Mouse (Mus musculus): ENCODE data around the gene 4930564D02Rik.

4930564D02Rik gene

DNA sequence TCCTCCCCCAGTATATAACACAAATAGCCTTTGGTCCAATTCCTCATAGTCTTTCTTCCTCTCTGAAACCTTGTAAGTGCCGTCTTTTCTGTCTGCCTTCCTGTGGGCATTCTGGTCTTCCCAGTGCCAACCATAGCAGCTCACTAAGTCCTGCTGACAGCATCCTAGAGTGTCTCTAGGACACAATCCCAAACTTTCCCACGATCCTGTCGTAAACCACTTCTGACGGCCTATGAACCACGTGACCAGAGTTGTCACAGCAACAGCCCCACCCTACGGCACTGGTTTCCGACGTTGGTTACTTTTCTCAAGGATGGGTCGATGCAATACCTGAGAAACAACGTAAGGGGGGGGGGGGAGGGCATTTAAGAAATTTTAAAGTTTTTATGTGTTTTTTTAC, at the start of gene 4930564D02Rik:
4930564D02Rik (plus strand) TSS at position 301 of the 400 bp plus-strand sequence.
- TF ChIP-seq GATA4 (IDR thresholded peaks at IDR 0.05; ENCODE audit: insufficient replicate concordance, low read length), result no peak

GRCm38 (mm10) chr3:105017314-105017713, 49.3 kb upstream of the 4930564D02Rik start:
- peak; percentile 73; the same call in 1 of the 2 replicates for TF ChIP-seq GATA4 (IDR thresholded peaks at IDR 0.05; ENCODE audit: insufficient replicate concordance, low read length)

- peak; percentile 90; the same call in 1 of the 2 replicates for TF ChIP-seq GATA4 (IDR thresholded peaks at IDR 0.05; ENCODE audit: insufficient replicate concordance, low read length)
Measured at GRCm38 (mm10) chr3:105018085-105018782, 48.4 kb upstream of the 4930564D02Rik start.

- no peak for TF ChIP-seq GATA4 (IDR thresholded peaks at IDR 0.05; ENCODE audit: insufficient replicate concordance, low read length)
Measured at GRCm38 (mm10) chr3:105018783-105019105, 47.9 kb upstream of the 4930564D02Rik start.

DNA sequence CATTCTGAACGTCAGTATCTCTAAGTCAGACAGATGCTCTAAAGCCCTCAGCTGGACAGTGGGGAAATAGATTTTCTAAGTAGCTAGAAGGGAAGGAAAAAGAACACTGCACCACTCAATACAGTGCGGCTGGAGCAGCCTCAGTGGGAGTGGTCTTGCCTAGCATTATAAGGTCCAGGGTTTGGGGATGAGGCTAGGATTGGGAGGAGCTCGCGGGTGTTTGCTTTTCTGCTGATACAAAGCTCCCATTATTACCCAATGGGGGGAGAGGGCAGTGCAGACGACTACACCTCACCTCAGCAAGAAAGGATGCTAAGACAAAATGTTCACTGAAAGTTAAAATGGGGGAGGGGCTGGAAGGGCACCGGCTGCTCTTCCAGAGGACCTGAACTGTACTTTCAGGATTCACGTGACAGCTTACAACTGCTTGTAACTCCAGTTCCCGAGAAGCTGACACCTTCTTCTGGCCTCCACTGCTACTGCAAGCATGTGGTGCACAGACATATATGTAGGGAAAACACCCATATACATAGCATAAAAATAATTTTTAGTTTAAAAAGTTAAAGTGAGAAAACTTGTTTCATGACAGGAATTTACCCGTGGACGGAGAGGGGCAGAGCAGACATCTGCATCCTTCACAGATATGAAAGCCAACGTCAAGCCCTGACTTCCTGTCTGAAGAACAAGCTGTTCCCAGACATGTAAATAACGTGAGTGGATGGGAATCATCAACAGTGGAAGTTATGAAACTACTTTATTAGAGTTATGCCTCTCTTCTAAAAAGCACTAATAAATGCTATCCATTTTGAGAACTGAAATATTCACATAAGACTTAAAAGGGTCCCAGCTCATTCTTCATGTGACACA, 46.6 kb upstream of the 4930564D02Rik start:
- TF ChIP-seq GATA4 (IDR thresholded peaks at IDR 0.05; ENCODE audit: insufficient replicate concordance, low read length), result peak; percentile 83

- no peak for TF ChIP-seq GATA4 (IDR thresholded peaks at IDR 0.05; ENCODE audit: insufficient replicate concordance, low read length)
Measured at GRCm38 (mm10) chr3:105023371-105024005, 43.2 kb upstream of the 4930564D02Rik start.

DNA sequence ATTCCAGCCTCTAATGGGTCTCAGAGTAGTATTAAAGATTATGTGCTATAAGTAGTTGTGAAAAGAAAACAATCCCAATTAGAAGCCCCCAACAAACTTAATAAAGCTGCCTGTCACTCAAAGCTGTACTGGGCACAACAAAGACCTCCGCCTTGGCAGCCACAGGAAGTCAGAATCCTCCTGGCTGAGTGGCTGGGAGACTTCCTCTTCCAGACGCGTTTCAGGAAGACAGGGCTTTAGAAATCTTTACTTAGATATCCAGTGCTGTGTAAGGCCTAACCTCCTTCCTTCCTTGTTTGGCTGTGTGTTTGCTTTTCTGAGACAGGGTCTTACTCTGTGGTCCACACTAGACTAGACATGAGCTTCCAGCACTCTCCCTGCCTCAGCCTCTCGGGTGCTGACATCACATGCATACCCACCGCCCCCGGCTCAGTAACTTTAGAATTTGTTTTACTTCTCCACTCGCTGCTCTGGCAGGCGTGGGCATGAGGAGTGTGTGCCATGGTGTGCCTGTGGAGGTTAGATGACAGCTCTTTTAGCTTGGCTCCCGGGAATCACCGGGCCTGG, 30.3 kb upstream of the 4930564D02Rik start:
- peak; percentile 70 for TF ChIP-seq GATA4 (IDR thresholded peaks at IDR 0.05; ENCODE audit: insufficient replicate concordance, low read length)

DNA sequence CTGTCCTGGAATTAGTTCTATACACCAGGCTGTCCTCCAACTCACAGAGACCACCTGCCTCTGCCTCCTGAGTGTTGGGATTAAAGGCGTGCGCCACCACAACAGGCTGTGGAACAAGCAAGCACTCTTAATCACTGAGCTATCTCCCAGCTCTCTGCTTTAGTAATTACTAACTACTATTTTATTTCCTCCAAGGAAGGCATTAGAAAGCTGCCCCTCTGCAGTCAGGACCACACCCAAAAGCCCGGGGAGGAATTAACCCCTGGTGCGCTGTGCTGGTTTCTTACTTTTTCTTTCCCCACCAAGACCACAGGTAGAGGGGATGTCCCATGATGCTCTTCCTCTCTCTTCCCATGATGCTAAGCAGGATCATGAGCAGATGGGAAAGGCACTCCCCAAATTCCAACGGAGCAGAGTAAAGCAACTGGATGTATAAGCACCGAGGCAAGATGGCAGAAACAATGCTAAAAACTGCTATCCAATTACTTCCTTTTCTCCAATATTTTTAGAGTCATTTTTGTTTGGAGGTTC, 29.3 kb upstream of the 4930564D02Rik start:
- no peak for TF ChIP-seq GATA4 (IDR thresholded peaks at IDR 0.05; ENCODE audit: insufficient replicate concordance, low read length)

DNA sequence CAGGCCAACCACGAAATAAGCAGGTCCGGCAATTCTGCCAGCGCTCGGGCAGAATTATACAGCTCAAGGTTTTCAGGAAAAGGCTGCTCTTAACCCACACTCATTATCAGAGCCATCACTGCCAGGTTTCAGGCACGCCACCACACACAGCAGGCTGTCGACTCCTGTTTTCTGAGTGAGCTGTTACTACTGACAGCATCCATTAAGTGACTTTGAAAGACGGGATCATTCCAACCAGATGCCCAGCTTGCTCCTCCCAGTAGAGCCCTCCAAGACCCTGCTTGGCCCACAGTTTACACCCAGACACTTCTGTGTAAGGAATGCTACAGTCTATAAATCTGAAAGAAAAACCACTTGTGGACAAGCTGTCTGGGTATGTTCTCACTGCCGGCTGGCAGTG, 26.6 kb upstream of the 4930564D02Rik start:
- no peak for TF ChIP-seq GATA4 (IDR thresholded peaks at IDR 0.05; ENCODE audit: insufficient replicate concordance, low read length)

GRCm38 (mm10) chr3:105040983-105041625, 25.5 kb upstream of the 4930564D02Rik start:
- TF ChIP-seq GATA4 (IDR thresholded peaks at IDR 0.05; ENCODE audit: insufficient replicate concordance, low read length), result no peak

DNA sequence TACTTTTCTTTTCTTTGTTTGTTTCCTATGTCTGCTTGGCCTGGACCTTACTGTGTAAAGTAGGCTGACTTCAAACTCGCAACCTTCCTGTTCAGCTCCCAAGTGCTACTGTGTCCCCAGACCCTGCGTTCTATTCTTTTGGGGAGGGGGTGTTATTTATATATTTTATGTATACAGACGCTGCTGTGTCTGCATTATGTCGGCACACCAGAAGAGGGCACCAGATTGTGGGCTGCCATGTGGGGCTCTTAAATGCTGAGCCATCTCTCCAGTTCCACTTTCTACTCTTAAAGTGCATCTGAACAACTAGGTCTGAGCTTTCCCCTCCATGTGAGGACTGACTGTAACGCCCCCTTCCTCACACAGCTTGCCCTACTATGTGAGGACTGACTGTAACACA, 22.9 kb upstream of the 4930564D02Rik start:
- TF ChIP-seq GATA4 (IDR thresholded peaks at IDR 0.05; ENCODE audit: insufficient replicate concordance, low read length), result no peak

DNA sequence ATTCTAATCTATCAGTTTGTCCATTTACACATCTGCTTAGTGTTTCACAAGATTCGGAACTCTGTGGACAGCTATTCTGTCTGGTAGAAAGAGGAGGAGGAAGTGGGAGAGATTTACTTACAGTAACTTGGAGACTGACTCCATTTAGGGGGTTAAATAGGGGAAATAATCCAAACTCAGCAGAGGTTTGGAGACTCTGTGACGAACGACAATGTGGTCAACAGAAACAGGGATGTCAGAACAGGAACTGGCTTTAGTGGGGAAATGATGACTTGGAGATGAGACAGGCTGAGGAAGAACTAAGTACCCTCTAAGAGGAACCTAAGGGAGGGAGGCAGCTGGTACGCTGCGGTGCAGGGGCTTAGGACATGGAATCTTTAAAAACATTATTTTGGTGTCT, 19.8 kb upstream of the 4930564D02Rik start:
- no peak for TF ChIP-seq GATA4 (IDR thresholded peaks at IDR 0.05; ENCODE audit: insufficient replicate concordance, low read length)

DNA sequence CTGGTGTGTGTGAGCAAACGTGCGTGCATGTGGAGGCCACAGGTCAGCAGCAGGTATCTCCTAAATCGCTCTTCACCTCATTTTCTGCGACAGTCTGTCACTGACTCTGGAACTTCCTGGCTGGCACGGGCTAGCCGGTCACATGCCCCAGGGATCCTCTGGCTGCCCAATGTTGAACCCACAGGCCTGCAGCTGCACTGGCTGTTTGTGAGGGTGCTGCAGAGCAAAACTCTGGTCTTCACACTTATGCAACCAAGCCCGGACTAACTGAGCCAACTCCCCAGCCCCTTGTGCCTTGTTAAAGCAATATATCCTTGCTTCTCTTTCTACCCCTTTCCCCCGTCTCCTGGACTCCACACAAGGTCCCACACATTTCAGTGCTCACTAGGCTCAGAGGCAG, 19.0 kb upstream of the 4930564D02Rik start:
- no peak; the same call in 1 of the 2 replicates for TF ChIP-seq GATA4 (IDR thresholded peaks at IDR 0.05; ENCODE audit: insufficient replicate concordance, low read length)

GRCm38 (mm10) chr3:105049848-105050247, 16.8 kb upstream of the 4930564D02Rik start:
- no peak for TF ChIP-seq GATA4 (IDR thresholded peaks at IDR 0.05; ENCODE audit: insufficient replicate concordance, low read length)

- TF ChIP-seq GATA4 (IDR thresholded peaks at IDR 0.05; ENCODE audit: insufficient replicate concordance, low read length), result no peak; the same call in 1 of the 2 replicates
Measured at GRCm38 (mm10) chr3:105051103-105051502, 15.5 kb upstream of the 4930564D02Rik start.
